Mouse (Mus musculus) CH12.LX (cell line): ENCODE measurements at regions not wholly inside any gene's neighbourhood (a gene's known extent, or its start where the extent isn't known, plus 50 kb on each side); places are given as distances from the start of the nearest gene placed in this dataset.

ENCODE experiments used
- CHD2 ChIP-seq: IDR thresholded peaks from 2 replicates; pipeline ENCODE4 v1.6.1; 2011; ENCODE audit warnings: low read length, improper control_type of control experiment
- CTCF ChIP-seq, 2 experiments: IDR thresholded peaks in 1 of 2; conservative IDR thresholded peaks in 1 of 2; 2 replicates each; pipeline ENCODE4 v1.5.1; 2011 to 2012; ENCODE audit warnings: low read depth in 2 of 2, low read length in 2 of 2, improper control_type of control experiment in 1 of 2, inconsistent platforms in 1 of 2, mild to moderate bottlenecking in 1 of 2, moderate library complexity in 1 of 2
- E2F4 ChIP-seq: IDR thresholded peaks from 2 replicates; pipeline ENCODE4 v1.6.1; 2011; ENCODE audit warnings: low read depth, low read length, improper control_type of control experiment; ENCODE audit not compliant: insufficient replicate concordance
- EP300 ChIP-seq: IDR thresholded peaks from 2 replicates; pipeline ENCODE4 v1.6.1; 2011; ENCODE audit warnings: low read length, improper control_type of control experiment
- JUND ChIP-seq: conservative IDR thresholded peaks from 2 replicates; pipeline ENCODE4 v1.6.1; 2011; ENCODE audit warnings: low read depth, low read length, improper control_type of control experiment
- KAT2A ChIP-seq: IDR thresholded peaks from 2 replicates; pipeline ENCODE4 v1.6.1; 2012; ENCODE audit warnings: low read length, improper control_type of control experiment, inconsistent platforms; ENCODE audit not compliant: insufficient replicate concordance
- MAFK ChIP-seq: IDR thresholded peaks from 2 replicates; pipeline ENCODE4 v1.6.1; 2011; ENCODE audit warnings: low read length, improper control_type of control experiment; ENCODE audit not compliant: insufficient replicate concordance
- MEF2A ChIP-seq: IDR thresholded peaks from 2 replicates; pipeline ENCODE4 v1.6.1; 2014; ENCODE audit warnings: low read depth, mild to moderate bottlenecking, inconsistent platforms, low read length, improper control_type of control experiment, borderline replicate concordance
- MYC ChIP-seq: IDR thresholded peaks from 2 replicates; pipeline ENCODE4 v1.6.1; 2011; ENCODE audit warnings: low read depth, mild to moderate bottlenecking, improper control_type of control experiment, low read length
- POLR2A ChIP-seq: IDR thresholded peaks from 2 replicates; pipeline ENCODE4 v1.6.1; 2011; ENCODE audit warnings: low read depth, mild to moderate bottlenecking, improper control_type of control experiment, low read length
- RCOR1 ChIP-seq: conservative IDR thresholded peaks from 2 replicates; pipeline ENCODE4 v1.6.1; 2012; ENCODE audit warnings: low read depth, mild to moderate bottlenecking, inconsistent platforms, low read length, improper control_type of control experiment
- SIN3A ChIP-seq: IDR thresholded peaks from 2 replicates; pipeline ENCODE4 v1.6.1; 2012; ENCODE audit warnings: low read length, improper control_type of control experiment, inconsistent platforms
- TBP ChIP-seq: conservative IDR thresholded peaks from 2 replicates; pipeline ENCODE4 v1.6.1; 2011; ENCODE audit warnings: low read depth, low read length, improper control_type of control experiment
- UBTF ChIP-seq: IDR thresholded peaks from 2 replicates; pipeline ENCODE4 v1.6.1; 2012; ENCODE audit warnings: low read depth, mild to moderate bottlenecking, inconsistent platforms, low read length, improper control_type of control experiment, moderate library complexity

- TF ChIP-seq MAFK (no peak), RCOR1 (no peak), EP300 (no peak), SIN3A (no peak), CTCF (conservative IDR thresholded peaks at IDR 0.05 in 1 of 2, IDR thresholded peaks at IDR 0.05 in 1 of 2; ENCODE audit: low read depth in 2 of 2, low read length in 2 of 2) (no peak), POLR2A (no peak), TBP (no peak), E2F4 (no peak), UBTF (no peak), CHD2 (no peak), MYC (no peak), MEF2A (no peak), JUND (no peak), KAT2A (no peak)
These were observed 73.5 kb upstream of the Fbxw17 start for GRCm38 (mm10) chr13:50344121-50344520.
